Mouse (Mus musculus) forebrain, embryonic 14.5 days (tissue): Measurements from ENCODE around the gene Ccdc106. TPM values are rescaled to one million over a fixed set of nuclear protein-coding genes. Genes with fewer than 3 reads are reported as not detected.

Experiments
- ATAC-seq: fragments of 200-750 bp; cut with Nextera tagmentation; 2 replicates; pipeline ENCODE4 v1.8.0; 2017; ENCODE audit warnings: mild to moderate bottlenecking, moderate library complexity
- DNase-seq: peaks from one replicate; pipeline ENCODE4 v3.0.0-alpha.2; 2015; ENCODE audit warnings: low spot score
- H3K27ac ChIP-seq: fragments of 300-500 bp; sonication (generic); 2 replicates; pipeline ENCODE4 v1.5.1; 2014; ENCODE audit warnings: low read depth, mild to moderate bottlenecking, control low read depth, low read length, moderate library complexity
- H3K27me3 ChIP-seq: fragments of 300-500 bp; sonication (generic); replicated peaks from 2 replicates; pipeline ENCODE4 v1.6.1; 2014; ENCODE audit warnings: low read length, control low read depth, mixed read lengths; ENCODE audit not compliant: control insufficient read depth, insufficient read depth
- H3K36me3 ChIP-seq: fragments of 300-500 bp; sonication (generic); 2 replicates; pipeline ENCODE4 v1.6.1; 2014; ENCODE audit warnings: low read length, control low read depth; ENCODE audit not compliant: control insufficient read depth, insufficient read depth
- H3K4me1 ChIP-seq: fragments of 300-500 bp; sonication (generic); 2 replicates; pipeline ENCODE4 v1.6.1; 2014; ENCODE audit warnings: antibody characterized with exemption, low read length, control low read depth; ENCODE audit not compliant: control insufficient read depth, insufficient read depth
- H3K4me2 ChIP-seq: fragments of 300-500 bp; sonication (generic); 2 replicates; pipeline ENCODE4 v1.6.1; 2014; ENCODE audit warnings: mild to moderate bottlenecking, control low read depth, low read length
- H3K4me3 ChIP-seq: fragments of 300-500 bp; sonication (generic); 2 replicates; pipeline ENCODE4 v1.5.1; 2014; ENCODE audit warnings: low read depth, low read length, control low read depth
- H3K9ac ChIP-seq: fragments of 300-500 bp; sonication (generic); 2 replicates; pipeline ENCODE4 v1.6.1; 2014; ENCODE audit warnings: mild to moderate bottlenecking, low read length, control low read depth, moderate library complexity
- H3K9me3 ChIP-seq: fragments of 300-500 bp; sonication (generic); replicated peaks from 2 replicates; pipeline ENCODE4 v1.6.1; 2016; ENCODE audit warnings: low read length, control low read depth, mixed read lengths; ENCODE audit not compliant: control insufficient read depth
- WGBS: fragments of 180-500 bp; shearing (Covaris S2); extraction: QIAGEN DNeasy Blood & Tissue Kit; methylation state at CpG from one replicate; pipeline ENCODE4 v1.1.7; 2014; 5-methylcytosine and 5-hydroxymethylcytosine counted together
- polyA plus RNA-seq: library from polyadenylated mRNA; unstranded; fragments of >200 nt; fragmentation: Nextera tagmentation; extraction: Ambion mirVana; gene quantifications from 2 replicates; pipeline ENCODE4 v1.2.1, GENCODE M21; 2014

Gene Ccdc106
- polyA plus RNA-seq, 1 experiment from 2014 or later, result 36.1 TPM

GRCm38 (mm10) chr7:5080010-5080751 is 59.8 kb downstream of the Ccdc106 start, which contains the start of gene Epn1:
TSS of gene Epn1 (plus strand) at chr7:5080235.
- WGBS, result under 1% methylated on average over 80 of the region's 81 CpGs

GRCm38 (mm10) chr7:5080815-5081214 is 60.5 kb downstream of the Ccdc106 start:
- H3K36me3 ChIP-seq, result peaks cover 61% of the 10 kb centered on the region

More at GRCm38 (mm10) chr7:5080010-5080751, 59.8 kb downstream of the Ccdc106 start, which contains the start of gene Epn1:
- no peaks in the 10 kb centered on the region for H3K27me3 ChIP-seq
- peaks cover 15% of the 10 kb centered on the region for H3K4me1 ChIP-seq
- H3K4me2 ChIP-seq, result peak within 1 kb of the TSS; percentile 84
- peaks cover 62% of the 10 kb centered on the region for H3K36me3 ChIP-seq
- no peaks in the 10 kb centered on the region for H3K9me3 ChIP-seq
- peak within 1 kb of the TSS; percentile 84 for H3K27ac ChIP-seq
- peak within 1 kb of the TSS; percentile 99 for H3K4me3 ChIP-seq
- ATAC-seq, result peak; percentile 99
- DNase-seq, result peak; percentile 98
- H3K9ac ChIP-seq, result peak within 1 kb of the TSS; percentile 97

GRCm38 (mm10) chr7:5081241-5081640 is 60.9 kb downstream of the Ccdc106 start:
- ATAC-seq, result no peak
- Histone ChIP-seq H3K27ac (no peak overlapping the region), H3K4me2 (peak overlapping the region; percentile 84), H3K9ac (peak overlapping the region; percentile 97), H3K4me3 (peak overlapping the region; percentile 99), H3K36me3 (peaks cover 57% of the 10 kb centered on the region), H3K9me3 (no peaks in the 10 kb centered on the region), H3K4me1 (peaks cover 15% of the 10 kb centered on the region), H3K27me3 (no peaks in the 10 kb centered on the region)
- DNase-seq, result no peak
- 75% methylated on average over 6 of the region's 6 CpGs for WGBS

More at GRCm38 (mm10) chr7:5080815-5081214, 60.5 kb downstream of the Ccdc106 start:
- ATAC-seq, result no peak
- Histone ChIP-seq H3K4me1 (peaks cover 15% of the 10 kb centered on the region), H3K4me3 (peak overlapping the region; percentile 99), H3K4me2 (peak overlapping the region; percentile 84), H3K27me3 (no peaks in the 10 kb centered on the region), H3K27ac (peak overlapping the region; percentile 84), H3K9ac (peak overlapping the region; percentile 97), H3K9me3 (no peaks in the 10 kb centered on the region)
- DNase-seq, result no peak
- 22% methylated on average over 6 of the region's 6 CpGs for WGBS

GRCm38 (mm10) chr7:5081939-5082338 is 61.6 kb downstream of the Ccdc106 start:
- Histone ChIP-seq H3K36me3 (peaks cover 50% of the 10 kb centered on the region), H3K27ac (no peak overlapping the region), H3K4me3 (no peak overlapping the region), H3K27me3 (no peaks in the 10 kb centered on the region), H3K9ac (no peak overlapping the region), H3K9me3 (no peaks in the 10 kb centered on the region), H3K4me2 (peak overlapping the region; percentile 84; the same call in 1 of the 2 replicates), H3K4me1 (peaks cover 15% of the 10 kb centered on the region)
- no peak for ATAC-seq
- WGBS, result 96% methylated on average over 2 of the region's 2 CpGs
- no peak for DNase-seq

GRCm38 (mm10) chr7:5083325-5084105 is 63.2 kb downstream of the Ccdc106 start:
- H3K4me2 ChIP-seq, result no peak overlapping the region
- ATAC-seq (no peak), DNase-seq (no peak)
- 94% methylated on average over 18 of the region's 18 CpGs for WGBS
- no peak overlapping the region for H3K4me3 ChIP-seq
- peaks cover 35% of the 10 kb centered on the region for H3K36me3 ChIP-seq
- H3K9ac ChIP-seq, result no peak overlapping the region
- H3K4me1 ChIP-seq, result peaks cover 15% of the 10 kb centered on the region
- no peaks in the 10 kb centered on the region for H3K9me3 ChIP-seq
- H3K27me3 ChIP-seq, result no peaks in the 10 kb centered on the region
- H3K27ac ChIP-seq, result no peak overlapping the region

- no peaks in the 10 kb centered on the region for H3K9me3 ChIP-seq
- peaks cover 15% of the 10 kb centered on the region for H3K4me1 ChIP-seq
- H3K36me3 ChIP-seq, result peaks cover 42% of the 10 kb centered on the region
- no peak overlapping the region for H3K4me3 ChIP-seq
- no peaks in the 10 kb centered on the region for H3K27me3 ChIP-seq
- no peak for ATAC-seq
- no peak for DNase-seq
- 92% methylated on average over 1 of the region's 1 CpGs for WGBS
- H3K4me2 ChIP-seq, result no peak overlapping the region
- H3K27ac ChIP-seq, result no peak overlapping the region
- no peak overlapping the region for H3K9ac ChIP-seq
Observed at GRCm38 (mm10) chr7:5085512-5085911, 65.2 kb downstream of the Ccdc106 start.

GRCm38 (mm10) chr7:5086921-5087440 is 66.6 kb downstream of the Ccdc106 start:
- Histone ChIP-seq H3K4me1 (peaks cover 3% of the 10 kb centered on the region), H3K27me3 (no peaks in the 10 kb centered on the region)

GRCm38 (mm10) chr7:5087886-5088285 is 67.5 kb downstream of the Ccdc106 start:
- H3K9me3 ChIP-seq, result no peaks in the 10 kb centered on the region
- H3K27ac ChIP-seq, result no peak overlapping the region
- DNase-seq, result no peak
- no peaks in the 10 kb centered on the region for H3K4me1 ChIP-seq
- no peak overlapping the region for H3K4me3 ChIP-seq
- WGBS, result 85% methylated on average over 4 of the region's 4 CpGs
- H3K9ac ChIP-seq, result no peak overlapping the region
- no peak overlapping the region for H3K4me2 ChIP-seq
- ATAC-seq, result no peak
- H3K36me3 ChIP-seq, result peaks cover 59% of the 10 kb centered on the region
- H3K27me3 ChIP-seq, result no peaks in the 10 kb centered on the region

More at GRCm38 (mm10) chr7:5086921-5087440, 66.6 kb downstream of the Ccdc106 start:
- H3K4me3 ChIP-seq, result no peak overlapping the region
- ATAC-seq (no peak), DNase-seq (no peak)
- no peak overlapping the region for H3K27ac ChIP-seq
- 78% methylated on average over 5 of the region's 5 CpGs for WGBS
- no peak overlapping the region for H3K9ac ChIP-seq
- peaks cover 54% of the 10 kb centered on the region for H3K36me3 ChIP-seq
- no peak overlapping the region for H3K4me2 ChIP-seq
- no peaks in the 10 kb centered on the region for H3K9me3 ChIP-seq
